ENCODE assay signal across 10 mouse cellular contexts in the genomic region with DNA sequence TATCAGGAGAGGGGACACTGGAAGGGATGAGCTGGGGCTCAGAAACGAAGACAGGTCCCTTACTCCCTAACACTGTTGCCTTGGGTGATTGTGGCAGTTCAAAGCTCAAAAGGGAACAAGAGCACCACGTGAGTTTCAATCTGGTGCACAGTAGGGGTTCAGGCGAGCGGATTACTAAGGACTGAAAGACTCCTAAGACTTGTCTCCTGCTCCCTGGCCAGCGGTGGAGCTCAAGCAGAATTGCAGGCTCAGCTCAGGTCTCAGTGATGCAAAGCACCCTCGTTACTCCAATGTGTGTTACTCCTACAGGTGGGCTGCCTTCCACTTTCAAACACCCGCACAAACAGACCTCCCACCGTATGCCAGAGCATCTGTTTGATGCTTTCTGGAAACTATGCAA. TPM values are rescaled to one million over a fixed set of nuclear protein-coding genes. Genes with fewer than 3 reads are reported as not detected.
A peak's percentile ranks its signal among the peaks of the same experiment; 100 is the strongest.
DNase-seq lines count a peak whose midpoint lies in the region; ATAC-seq and TF ChIP-seq lines count a peak whose summit lies in the region.
"Had no signal": no experiment of that assay in that cellular context is flagged by ENCODE, and none has a peak within 500 bp of the region (broad histone marks: within the 10 kb centered on the region; RNA-seq: fewer than 3 reads in every experiment).

No protein-coding gene starts in this region.

- no peak overlapping the region for H3K27ac ChIP-seq in kidney, embryonic 14.5 days (ENCODE audit: low read depth, low read length)
- H3K27ac ChIP-seq in ES-E14 (ENCODE audit: insufficient read depth, low read depth, low read length, poor library complexity, severe bottlenecking) = peak overlapping the region; percentile 81

- in situ Hi-C loops in ES-E14 (cut with MboI; ENCODE audit: low sequenced_read_pairs in 2 of 2, unreplicated experiment in 2 of 2) = no loop called here

- H3K9ac ChIP-seq in kidney, embryonic 14.5 days (ENCODE audit: low read depth, low read length) = no peak overlapping the region
- 0 out of 2 replicates have a peak overlapping the region, but pooled peaks have one; percentile 60 for H3K9ac ChIP-seq in ES-E14 (ENCODE audit: insufficient read depth, low read depth, low read length, poor library complexity, severe bottlenecking)

- H3K36me3 ChIP-seq in kidney, embryonic 14.5 days (ENCODE audit: control insufficient read depth, insufficient read depth, low read length) = no peaks in the 10 kb centered on the region
- H3K36me3 ChIP-seq in ES-E14 (ENCODE audit: control insufficient read depth, insufficient read depth, low read length, poor library complexity, severe bottlenecking) = peaks cover 8% of the 10 kb centered on the region

- no peaks in the 10 kb centered on the region for H3K9me3 ChIP-seq in kidney, embryonic 14.5 days (ENCODE audit: control insufficient read depth, low read length)
- no peaks in the 10 kb centered on the region for H3K9me3 ChIP-seq in ES-E14 (ENCODE audit: control insufficient read depth, insufficient read depth, low read depth, low read length)

- H3K27me3 ChIP-seq in kidney, embryonic 14.5 days (ENCODE audit: control insufficient read depth, insufficient read depth, low read length) = peaks cover 7% of the 10 kb centered on the region

- no peak for ATAC-seq in kidney, embryonic 14.5 days (ENCODE audit: low FRiP score, low TSS enrichment)
- ATAC-seq in megakaryocyte progenitor cell, adult 5-6 weeks (replicated peaks; ENCODE audit: poor library complexity) = 0 out of 2 replicates have a peak, but pooled peaks have one; percentile 15

- H3K4me1 ChIP-seq in kidney, embryonic 14.5 days (ENCODE audit: control insufficient read depth, insufficient read depth, low read length) = no peaks in the 10 kb centered on the region
- peaks cover 0 to 6% of the 10 kb centered on the region in 2 experiments; a peak in 1 of 4 replicates for H3K4me1 ChIP-seq in ES-E14 (ENCODE audit: control insufficient read depth in 2 of 2, insufficient read depth in 2 of 2, low read length in 2 of 2, poor library complexity in 1 of 2)

- no peak for DNase-seq in kidney, adult 9 months
- peak; percentile 65 for DNase-seq in ES-E14 (ENCODE audit: low read depth, low spot score)
- peak; percentile 30 for DNase-seq in embryo, embryonic 11 days
- no peak for DNase-seq in urinary bladder, adult 18-20 months (ENCODE audit: low spot score in 2 of 2)
- DNase-seq in urinary bladder, postnatal 10 days (ENCODE audit: low spot score) = no peak
- DNase-seq in left cerebral cortex, adult 8-10 months (ENCODE audit: low spot score in 2 of 2) = no peak
- DNase-seq: layer of hippocampus, postnatal 36 days had no signal

- H3K4me3 ChIP-seq in kidney, embryonic 14.5 days (ENCODE audit: low read length) = no peak overlapping the region
- H3K4me3 ChIP-seq in ES-E14 (ENCODE audit: insufficient read depth in 1 of 2, low read depth in 1 of 2, low read length in 2 of 2, poor library complexity in 1 of 2, severe bottlenecking in 1 of 2) = peak overlapping the region; percentile 78 to 97; a peak in 3 of 4 replicates

- peak overlapping the region; percentile 86; the same call in 1 of the 2 replicates for H3K4me2 ChIP-seq in kidney, embryonic 14.5 days (replicated peaks; ENCODE audit: low read depth, low read length)

- 12% methylated on average over 8 of the region's 8 CpGs for WGBS in kidney, embryonic 14.5 days

TF ChIP-seq in ES-E14, 5 proteins besides CTCF, POLR2A, EP300 and RAD21:
- 0 out of 2 replicates have a peak, but pooled peaks have one; percentile 47 for TF ChIP-seq MAFK (IDR thresholded peaks at IDR 0.05; ENCODE audit: insufficient read depth, low read depth, low read length)
- TF ChIP-seq ZC3H11A (IDR thresholded peaks at IDR 0.05; ENCODE audit: borderline replicate concordance, low read depth, low read length) = no peak

RNA-seq across cellular contexts. Expression of a gene that starts 45.5 kb away (rescaled TPM):
- polyA plus RNA-seq in kidney, embryonic 14.5 days (2014; fragmentation: Nextera tagmentation; extraction: Ambion mirVana) = 4.6 and 4.7 TPM in 2 replicates
- 3.4 and 4.3 TPM in 2 replicates for total RNA-seq in ES-E14 (2012; rRNA removed)
- total RNA-seq in megakaryocyte progenitor cell, adult 5-6 weeks (2015) = not detected in 2 replicates
- not detected in 2 replicates for total RNA-seq in megakaryocyte progenitor cell, adult 5-6 weeks (2017)
- total RNA-seq in left cerebral cortex, adult 8-10 months (2022) = 1 to 10 TPM; 1.7 to 2.3 (median 1.9) TPM
- total RNA-seq: neutrophil, adult 5-6 weeks had no signal

Comparison
In these comparisons a context has a peak if more than half of its experiments do, and no peak if none do; other contexts are left out.
1. DNase-seq: peak in ES-E14 (single experiment) and embryo, embryonic 11 days (single experiment); none in kidney, adult 9 months (single experiment), urinary bladder, adult 18-20 months (0 of 2), urinary bladder, postnatal 10 days (single experiment) and left cerebral cortex, adult 8-10 months (0 of 2).